Mouse (Mus musculus): Measurements from ENCODE around the gene Camkmt.

GRCm38 (mm10) chr17:85148348-85148747 is 58.0 kb downstream of the Camkmt start:
- TF ChIP-seq CTCF (IDR thresholded peaks at IDR 0.05; ENCODE audit: borderline replicate concordance, insufficient read depth, low read length) (no peak), POLR2A (IDR thresholded peaks at IDR 0.05; ENCODE audit: low read depth, low read length) (no peak)

Data from embryonic fibroblast, embryonic 13.5 days (primary cell).